In genomic region chr8:108889406-108889805, GRCm38 (mm10) we compare ENCODE assay signal across 12 mouse cellular contexts.
DNase-seq lines count a peak whose midpoint lies in the region; ATAC-seq and TF ChIP-seq lines count a peak whose summit lies in the region.
"Had no signal": no experiment of that assay in that cellular context is flagged by ENCODE, and none has a peak within 500 bp of the region (broad histone marks: within the 10 kb centered on the region; RNA-seq: fewer than 3 reads in every experiment).

No protein-coding gene starts in this region.

- no peak overlapping the region for H3K4me2 ChIP-seq in hindbrain, embryonic 13.5 days
- no peak overlapping the region for H3K4me2 ChIP-seq in hindbrain, postnatal 0 days (ENCODE audit: low read depth, low read length)
- H3K4me2 ChIP-seq in forebrain, embryonic 11.5 days (ENCODE audit: low read depth, low read length, severe bottlenecking) = peak overlapping the region; percentile 12; the same call in 1 of the 2 replicates
- 0 out of 2 replicates have a peak overlapping the region, but pooled peaks have one; percentile 12 for H3K4me2 ChIP-seq in limb, embryonic 11.5 days (ENCODE audit: low read depth, severe bottlenecking)
- H3K4me2 ChIP-seq in neural tube, embryonic 13.5 days = peak overlapping the region; percentile 20
- H3K4me2 ChIP-seq: lung, embryonic 15.5 days had no signal

- H3K27me3 ChIP-seq in hindbrain, embryonic 13.5 days = 0 out of 2 replicates have a peak, but pooled peaks cover 2% of the 10 kb centered on the region
- no peaks in the 10 kb centered on the region for H3K27me3 ChIP-seq in hindbrain, postnatal 0 days (ENCODE audit: insufficient read depth, low read length)
- H3K27me3 ChIP-seq in forebrain, embryonic 11.5 days (ENCODE audit: control insufficient read depth, insufficient read depth, low read length) = peaks cover 3% of the 10 kb centered on the region; the same call in 1 of the 2 replicates
- H3K27me3 ChIP-seq in limb, embryonic 11.5 days (ENCODE audit: control insufficient read depth, insufficient read depth, low read length) = no peaks in the 10 kb centered on the region
- H3K27me3 ChIP-seq in neural tube, embryonic 13.5 days = no peaks in the 10 kb centered on the region
- H3K27me3 ChIP-seq: lung, embryonic 15.5 days had no signal

- no peak overlapping the region; the same call in 1 of the 2 replicates for H3K9ac ChIP-seq in hindbrain, embryonic 13.5 days
- H3K9ac ChIP-seq in hindbrain, postnatal 0 days (replicated peaks; ENCODE audit: low read length) = no peak overlapping the region
- no peak overlapping the region for H3K9ac ChIP-seq in forebrain, embryonic 11.5 days (ENCODE audit: low read length)
- no peak overlapping the region for H3K9ac ChIP-seq in limb, embryonic 11.5 days (ENCODE audit: low read length)
- H3K9ac ChIP-seq in neural tube, embryonic 13.5 days = no peak overlapping the region
- H3K9ac ChIP-seq: lung, embryonic 15.5 days had no signal

- DNase-seq in hindbrain, postnatal 0 days (ENCODE audit: low spot score) = no peak
- DNase-seq in forebrain, embryonic 11.5 days (ENCODE audit: low spot score) = no peak
- no peak for DNase-seq in limb, embryonic 11.5 days (ENCODE audit: low spot score)
- DNase-seq in lung, postnatal 10 days = no peak
- DNase-seq in kidney, adult 18-20 months = no peak
- DNase-seq: adrenal gland, postnatal 25 days; cerebellum, postnatal 25 days; heart, postnatal 36 days; kidney, adult 2 months had no signal

- 51% methylated on average over 5 of the region's 5 CpGs for WGBS in hindbrain, embryonic 13.5 days
- WGBS in hindbrain, postnatal 0 days = 32% methylated on average over 5 of the region's 5 CpGs
- WGBS in forebrain, embryonic 11.5 days = 25% methylated on average over 5 of the region's 5 CpGs
- WGBS in limb, embryonic 11.5 days = 43% methylated on average over 5 of the region's 5 CpGs
- 13% methylated on average over 5 of the region's 5 CpGs for WGBS in neural tube, embryonic 13.5 days

- ATAC-seq in hindbrain, embryonic 13.5 days (ENCODE audit: low FRiP score) = no peak
- no peak for ATAC-seq in hindbrain, postnatal 0 days
- ATAC-seq in forebrain, embryonic 11.5 days (replicated peaks; ENCODE audit: low FRiP score) = no peak
- ATAC-seq in limb, embryonic 11.5 days (ENCODE audit: insufficient number of reproducible peaks, low FRiP score, low TSS enrichment, low read depth) = no peak
- ATAC-seq in neural tube, embryonic 13.5 days (ENCODE audit: low read depth) = no peak

- TF ChIP-seq CTCF in hindbrain, postnatal 0 days (IDR thresholded peaks at IDR 0.05; ENCODE audit: low read depth) = no peak

- peak overlapping the region; percentile 81 for H3K27ac ChIP-seq in hindbrain, embryonic 13.5 days
- no peak overlapping the region for H3K27ac ChIP-seq in hindbrain, postnatal 0 days
- H3K27ac ChIP-seq in forebrain, embryonic 11.5 days (ENCODE audit: low read depth, low read length) = no peak overlapping the region
- no peak overlapping the region for H3K27ac ChIP-seq in limb, embryonic 11.5 days (replicated peaks; ENCODE audit: low read depth, low read length)
- H3K27ac ChIP-seq in neural tube, embryonic 13.5 days (replicated peaks) = peak overlapping the region; percentile 72
- H3K27ac ChIP-seq: lung, embryonic 15.5 days had no signal

- no peaks in the 10 kb centered on the region; the same call in 1 of the 2 replicates for H3K36me3 ChIP-seq in hindbrain, embryonic 13.5 days
- no peaks in the 10 kb centered on the region for H3K36me3 ChIP-seq in hindbrain, postnatal 0 days (ENCODE audit: insufficient read depth, low read length)
- no peaks in the 10 kb centered on the region for H3K36me3 ChIP-seq in forebrain, embryonic 11.5 days (ENCODE audit: control insufficient read depth, insufficient read depth, low read length)
- no peaks in the 10 kb centered on the region for H3K36me3 ChIP-seq in limb, embryonic 11.5 days (ENCODE audit: control insufficient read depth, insufficient read depth, low read length)
- peaks cover 5% of the 10 kb centered on the region; the same call in 1 of the 2 replicates for H3K36me3 ChIP-seq in neural tube, embryonic 13.5 days
- H3K36me3 ChIP-seq: lung, embryonic 15.5 days had no signal

- H3K4me1 ChIP-seq in hindbrain, embryonic 13.5 days (replicated peaks) = peaks cover 69% of the 10 kb centered on the region
- peaks cover 15% of the 10 kb centered on the region for H3K4me1 ChIP-seq in hindbrain, postnatal 0 days (ENCODE audit: insufficient read depth, low read length)
- peaks cover 21% of the 10 kb centered on the region; the same call in 1 of the 2 replicates for H3K4me1 ChIP-seq in forebrain, embryonic 11.5 days (replicated peaks; ENCODE audit: control insufficient read depth, insufficient read depth, low read length)
- peaks cover 44% of the 10 kb centered on the region for H3K4me1 ChIP-seq in limb, embryonic 11.5 days (ENCODE audit: control insufficient read depth, insufficient read depth, low read length)
- peaks cover 74% of the 10 kb centered on the region for H3K4me1 ChIP-seq in neural tube, embryonic 13.5 days (replicated peaks)

- H3K4me3 ChIP-seq in hindbrain, embryonic 13.5 days = no peak overlapping the region
- H3K4me3 ChIP-seq in hindbrain, postnatal 0 days (ENCODE audit: low read length) = no peak overlapping the region
- H3K4me3 ChIP-seq in forebrain, embryonic 11.5 days (ENCODE audit: low read depth, low read length) = no peak overlapping the region
- H3K4me3 ChIP-seq in limb, embryonic 11.5 days (ENCODE audit: low read depth, low read length) = no peak overlapping the region
- H3K4me3 ChIP-seq in neural tube, embryonic 13.5 days = no peak overlapping the region
- H3K4me3 ChIP-seq: lung, embryonic 15.5 days had no signal

- H3K9me3 ChIP-seq in hindbrain, embryonic 13.5 days = no peaks in the 10 kb centered on the region
- H3K9me3 ChIP-seq in hindbrain, postnatal 0 days (ENCODE audit: low read length) = no peaks in the 10 kb centered on the region
- H3K9me3 ChIP-seq in forebrain, embryonic 11.5 days (ENCODE audit: control insufficient read depth, low read length) = no peaks in the 10 kb centered on the region
- H3K9me3 ChIP-seq in limb, embryonic 11.5 days (ENCODE audit: control insufficient read depth, low read length) = no peaks in the 10 kb centered on the region
- no peaks in the 10 kb centered on the region for H3K9me3 ChIP-seq in neural tube, embryonic 13.5 days
- H3K9me3 ChIP-seq: lung, embryonic 15.5 days had no signal

Comparison
In these comparisons a context has a peak if more than half of its experiments do, and no peak if none do; other contexts are left out.
1. H3K27ac ChIP-seq: peak in hindbrain, embryonic 13.5 days (single experiment) and neural tube, embryonic 13.5 days (single experiment); none in hindbrain, postnatal 0 days (single experiment), forebrain, embryonic 11.5 days (single experiment) and limb, embryonic 11.5 days (single experiment).
2. H3K4me2 ChIP-seq: peak in forebrain, embryonic 11.5 days (single experiment), limb, embryonic 11.5 days (single experiment) and neural tube, embryonic 13.5 days (single experiment); none in hindbrain, embryonic 13.5 days (single experiment) and hindbrain, postnatal 0 days (single experiment).